Mouse (Mus musculus) megakaryocyte, embryonic 14.5 days (primary cell): Measurements from ENCODE around the gene Gm49322. TPM values are rescaled to one million over a fixed set of nuclear protein-coding genes. Genes with fewer than 3 reads are reported as not detected.

ENCODE experiments used
- H3K27me3 ChIP-seq: replicated peaks from 2 replicates; pipeline ENCODE3; 2012; ENCODE audit warnings: inconsistent platforms
- H3K36me3 ChIP-seq: replicated peaks from 2 replicates; pipeline ENCODE3; 2012; ENCODE audit warnings: low read length, inconsistent platforms, mixed read lengths
- H3K4me1 ChIP-seq: 2 replicates; pipeline ENCODE4 v1.6.1; 2012; ENCODE audit warnings: inconsistent platforms
- H3K4me3 ChIP-seq: replicated peaks from 2 replicates; pipeline ENCODE3; 2012; ENCODE audit warnings: moderate library complexity, mild to moderate bottlenecking, inconsistent platforms
- H3K9me3 ChIP-seq: 2 replicates; pipeline ENCODE4 v1.6.1; 2012; ENCODE audit warnings: inconsistent platforms
- FLI1 ChIP-seq: IDR thresholded peaks from 2 replicates; pipeline ENCODE4 v1.6.1; 2012; ENCODE audit warnings: low read length, inconsistent platforms, mixed read lengths
- GATA1 ChIP-seq: IDR thresholded peaks from 3 replicates; pipeline ENCODE4 v1.6.1; 2012; ENCODE audit warnings: mixed read lengths, low read length, inconsistent platforms, borderline replicate concordance
- polyA plus RNA-seq: library from polyadenylated mRNA; stranded (reverse); fragments of >175 nt; gene quantifications from 2 replicates; pipeline ENCODE4 v1.2.3, GENCODE M21; 2012; ENCODE audit warnings: low replicate concordance; ENCODE audit not compliant: insufficient read depth

The Gm49322 gene
- polyA plus RNA-seq, 1 experiment = not detected

DNA sequence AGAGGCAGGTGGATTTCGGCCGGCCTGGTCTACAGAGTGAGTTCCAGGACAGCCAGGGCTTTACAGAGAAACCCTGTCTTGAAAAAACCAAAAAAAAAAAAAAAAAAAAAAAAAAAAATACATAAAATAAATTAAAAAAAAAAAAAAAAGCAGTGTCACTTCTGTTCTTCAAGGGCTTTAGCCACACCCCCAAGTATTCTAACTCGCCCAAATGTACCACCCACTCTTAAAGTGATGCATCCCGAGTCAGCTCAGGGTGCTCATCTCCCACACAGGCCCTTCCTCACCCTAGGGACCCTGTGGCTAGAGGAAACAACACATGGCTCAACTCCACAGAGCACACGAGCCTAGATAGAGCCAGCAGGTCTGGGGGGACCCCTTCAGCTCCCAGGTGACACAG lies 22.8 kb upstream of the Gm49322 start:
- H3K4me1 ChIP-seq = peaks cover 89% of the 10 kb centered on the region
- no peaks in the 10 kb centered on the region for H3K27me3 ChIP-seq
- TF ChIP-seq GATA1 (no peak), FLI1 (no peak)
- H3K36me3 ChIP-seq = peaks cover 62% of the 10 kb centered on the region
- H3K9me3 ChIP-seq = no peaks in the 10 kb centered on the region
- no peak overlapping the region for H3K4me3 ChIP-seq

DNA sequence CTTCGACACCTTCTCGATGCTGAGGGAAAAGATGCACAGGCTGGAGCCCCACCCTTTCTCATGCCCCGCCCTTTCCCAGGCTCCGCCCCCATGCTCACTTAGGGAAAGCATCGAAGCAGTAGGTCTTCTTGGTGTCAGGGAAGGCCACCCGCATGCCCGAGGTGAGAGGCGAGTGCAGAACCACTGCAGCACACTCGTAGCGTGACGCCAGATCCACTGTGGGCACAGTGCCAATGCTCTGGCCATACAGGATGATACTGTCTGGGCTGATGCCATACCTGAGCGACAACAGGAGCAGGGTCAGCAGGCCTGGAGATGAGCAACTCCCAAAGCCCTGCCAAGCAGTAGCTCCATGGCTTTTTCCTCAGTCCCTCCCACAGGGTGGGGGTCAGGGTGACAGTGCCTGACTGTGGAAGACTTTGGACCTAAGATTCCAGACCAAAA lies 21.8 kb upstream of the Gm49322 start:
- H3K4me1 ChIP-seq = peaks cover 89% of the 10 kb centered on the region

DNA sequence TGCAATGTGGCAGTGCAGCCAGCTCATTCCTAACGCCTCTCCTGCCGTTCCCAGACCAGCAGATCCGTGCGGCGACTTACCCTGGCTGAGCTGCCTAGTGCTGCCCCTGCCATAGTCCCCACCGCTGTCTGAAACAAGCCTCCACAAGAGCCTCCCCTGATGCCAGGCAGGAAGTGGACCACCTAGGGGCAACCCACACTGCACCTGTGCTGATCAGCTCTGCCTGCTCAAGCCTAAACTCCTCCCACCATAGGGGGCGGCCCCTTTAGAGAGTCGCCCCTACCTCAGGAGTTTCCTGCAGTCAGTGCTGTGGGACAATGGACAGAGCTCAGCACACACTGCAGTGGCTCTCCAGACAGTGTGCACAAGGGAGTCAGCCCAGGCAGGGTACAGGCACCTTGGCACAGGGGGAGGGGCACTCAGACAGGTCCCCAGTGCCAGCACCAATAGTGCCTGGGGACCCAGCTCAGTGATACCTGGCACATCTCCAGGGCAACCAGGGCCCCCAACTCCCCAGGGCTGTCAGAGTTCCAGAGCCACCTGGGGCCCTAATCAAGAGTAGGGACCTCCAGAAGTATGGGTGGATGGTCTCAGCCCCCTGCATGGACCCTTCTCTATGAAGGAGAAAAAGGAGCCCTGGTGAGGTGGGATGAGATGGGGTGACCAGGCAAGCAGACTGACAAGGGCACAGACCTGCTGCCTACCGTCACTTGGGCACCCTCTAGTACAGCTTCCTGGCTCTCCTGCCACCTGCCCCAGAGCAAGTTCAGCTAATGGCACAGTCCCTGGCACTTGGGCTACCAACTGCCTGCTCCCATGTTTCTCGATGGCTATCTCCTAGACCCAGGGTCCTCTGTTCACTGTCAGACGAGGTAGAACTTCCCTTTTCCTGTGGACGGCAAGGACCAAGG lies 20.9 kb upstream of the Gm49322 start:
- no peaks in the 10 kb centered on the region for H3K9me3 ChIP-seq
- peaks cover 62% of the 10 kb centered on the region for H3K36me3 ChIP-seq
- H3K4me1 ChIP-seq = peaks cover 87% of the 10 kb centered on the region
- H3K27me3 ChIP-seq = no peaks in the 10 kb centered on the region
- H3K4me3 ChIP-seq = no peak overlapping the region
- TF ChIP-seq FLI1 (no peak), GATA1 (no peak)

More for the DNA sequence above, 21.8 kb upstream of the Gm49322 start:
- Histone ChIP-seq H3K9me3 (no peaks in the 10 kb centered on the region), H3K36me3 (peaks cover 62% of the 10 kb centered on the region), H3K4me3 (peak overlapping the region; percentile 20), H3K27me3 (no peaks in the 10 kb centered on the region)
- TF ChIP-seq GATA1 (no peak), FLI1 (no peak)

DNA sequence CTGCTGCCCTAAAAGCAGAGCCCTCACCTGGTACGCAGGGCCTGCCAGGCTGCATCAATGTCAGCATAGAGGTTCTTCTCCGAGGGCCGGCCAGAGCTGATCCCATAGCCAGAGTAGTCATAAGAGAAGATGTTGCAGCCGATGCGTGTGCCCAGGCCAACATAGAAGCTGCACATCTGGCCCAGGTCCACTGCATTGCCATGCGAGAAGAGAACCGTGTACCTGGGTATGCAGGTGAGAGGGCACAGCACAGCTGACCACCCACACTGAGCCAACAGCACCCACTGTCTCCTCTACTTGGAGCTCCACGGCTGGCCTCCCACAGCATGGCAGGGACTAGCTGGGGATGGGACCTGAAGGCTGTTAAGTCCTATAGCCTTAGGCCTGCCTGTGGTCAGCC lies 20.2 kb upstream of the Gm49322 start:
- Histone ChIP-seq H3K4me1 (peaks cover 89% of the 10 kb centered on the region), H3K4me3 (no peak overlapping the region), H3K27me3 (no peaks in the 10 kb centered on the region), H3K36me3 (peaks cover 62% of the 10 kb centered on the region), H3K9me3 (no peaks in the 10 kb centered on the region)
- TF ChIP-seq FLI1 (no peak), GATA1 (no peak)

DNA sequence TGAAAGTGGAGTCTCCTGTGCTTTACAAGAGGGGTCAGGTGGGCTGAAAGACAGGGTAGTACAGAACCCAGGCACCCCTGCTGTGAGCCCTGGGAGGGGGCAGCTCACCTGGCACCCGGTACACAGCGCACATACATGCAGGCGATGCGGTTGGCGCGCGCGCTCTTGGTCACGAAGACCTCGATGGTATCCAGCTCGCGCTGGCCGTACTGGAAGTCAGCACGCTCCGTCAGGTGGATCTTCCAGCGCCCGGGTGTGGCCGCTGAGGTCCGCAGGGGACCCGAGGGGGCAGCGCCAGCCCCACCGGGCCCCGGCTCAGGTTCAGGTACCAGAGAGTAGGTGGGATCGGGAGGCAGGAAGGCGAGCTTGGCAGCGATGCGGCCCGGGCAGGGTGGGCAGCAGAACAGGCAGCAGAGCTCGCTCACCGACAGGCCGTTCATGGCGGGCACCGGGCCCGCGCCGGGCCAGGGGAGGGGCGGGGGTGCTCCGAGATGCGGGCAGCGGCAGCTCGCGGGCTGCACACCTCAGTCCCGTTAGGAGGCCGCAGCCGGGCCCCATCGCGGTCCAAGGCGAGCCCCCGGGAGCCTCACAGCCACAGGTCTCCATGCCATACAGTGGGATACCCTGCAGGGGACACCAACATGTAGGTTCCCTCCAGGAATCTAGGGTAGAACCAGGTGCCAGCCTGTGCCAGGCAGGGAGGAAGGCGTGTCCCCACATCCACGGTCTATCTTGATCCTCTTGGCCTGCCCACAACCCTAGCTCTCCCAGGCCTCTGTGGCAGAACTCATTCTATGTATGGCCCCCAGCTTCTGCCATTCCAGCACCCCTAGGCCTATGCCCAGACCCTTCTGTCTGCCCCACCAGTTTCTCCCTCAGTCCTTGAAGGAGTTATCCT lies 19.2 kb upstream of the Gm49322 start:
- H3K27me3 ChIP-seq = no peaks in the 10 kb centered on the region
- TF ChIP-seq GATA1 (no peak), FLI1 (no peak)
- peaks cover 53% of the 10 kb centered on the region for H3K36me3 ChIP-seq
- peaks cover 85% of the 10 kb centered on the region for H3K4me1 ChIP-seq
- H3K9me3 ChIP-seq = no peaks in the 10 kb centered on the region
- no peak overlapping the region for H3K4me3 ChIP-seq

DNA sequence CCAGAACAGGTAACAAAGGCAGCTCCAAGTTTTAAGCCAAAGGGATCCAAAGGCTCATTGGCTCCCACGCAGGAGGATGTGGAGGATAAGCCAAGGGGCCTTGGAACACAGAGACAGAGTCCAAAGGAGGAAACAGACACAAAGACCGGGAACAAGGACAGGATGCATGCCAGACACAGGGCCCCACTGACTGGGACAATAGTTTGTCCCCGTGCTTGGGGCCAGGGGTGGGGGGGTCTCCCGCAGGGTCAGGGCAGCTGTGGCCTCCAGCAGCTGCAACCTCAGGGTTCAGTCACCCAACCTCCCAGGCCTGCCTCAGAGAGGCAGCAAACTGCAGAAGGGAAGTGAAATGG lies 18.5 kb upstream of the Gm49322 start:
- Histone ChIP-seq H3K4me1 (peaks cover 79% of the 10 kb centered on the region), H3K36me3 (peaks cover 48% of the 10 kb centered on the region), H3K4me3 (no peak overlapping the region), H3K27me3 (no peaks in the 10 kb centered on the region), H3K9me3 (no peaks in the 10 kb centered on the region)
- TF ChIP-seq GATA1 (no peak), FLI1 (no peak)

DNA sequence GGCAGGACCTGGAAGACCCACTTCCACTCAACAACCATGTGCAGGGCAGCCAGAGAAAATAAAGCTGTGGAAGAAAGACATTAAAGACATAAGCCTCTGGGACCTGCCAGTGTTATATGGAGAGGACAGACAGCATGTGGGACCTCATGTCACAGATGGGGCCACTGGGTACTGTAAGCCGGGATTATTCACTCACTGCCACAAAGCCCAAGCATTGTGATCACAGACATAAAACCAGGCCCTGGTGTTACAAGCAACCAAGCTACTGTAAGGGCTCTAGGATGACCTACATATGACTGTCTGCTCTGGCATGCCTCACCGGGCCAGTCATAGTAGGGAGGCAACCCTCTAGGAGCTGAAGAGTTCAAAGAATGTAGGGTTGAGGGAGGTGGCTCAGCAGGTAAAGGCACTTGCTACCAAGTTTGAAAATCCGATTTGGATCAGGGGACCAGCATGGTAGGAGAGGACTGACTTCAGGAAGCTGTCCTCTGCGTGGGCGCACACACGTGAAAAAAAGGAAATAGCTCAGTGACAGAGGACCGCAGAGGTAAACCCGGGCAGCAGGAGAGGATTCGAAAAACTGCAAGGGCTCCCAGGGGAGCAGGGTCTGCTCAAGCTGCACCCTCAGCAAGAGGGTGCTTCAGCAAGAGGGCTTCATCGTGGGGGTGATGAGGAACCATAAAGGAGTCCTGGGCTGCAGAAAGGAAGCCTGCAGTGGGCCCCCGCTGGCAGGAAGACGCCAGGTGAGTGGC lies 16.5 kb upstream of the Gm49322 start:
- Histone ChIP-seq H3K27me3 (no peaks in the 10 kb centered on the region), H3K4me1 (peaks cover 61% of the 10 kb centered on the region), H3K4me3 (peak overlapping the region; percentile 100), H3K36me3 (peaks cover 30% of the 10 kb centered on the region), H3K9me3 (no peaks in the 10 kb centered on the region)
- TF ChIP-seq GATA1 (no peak), FLI1 (no peak)

DNA sequence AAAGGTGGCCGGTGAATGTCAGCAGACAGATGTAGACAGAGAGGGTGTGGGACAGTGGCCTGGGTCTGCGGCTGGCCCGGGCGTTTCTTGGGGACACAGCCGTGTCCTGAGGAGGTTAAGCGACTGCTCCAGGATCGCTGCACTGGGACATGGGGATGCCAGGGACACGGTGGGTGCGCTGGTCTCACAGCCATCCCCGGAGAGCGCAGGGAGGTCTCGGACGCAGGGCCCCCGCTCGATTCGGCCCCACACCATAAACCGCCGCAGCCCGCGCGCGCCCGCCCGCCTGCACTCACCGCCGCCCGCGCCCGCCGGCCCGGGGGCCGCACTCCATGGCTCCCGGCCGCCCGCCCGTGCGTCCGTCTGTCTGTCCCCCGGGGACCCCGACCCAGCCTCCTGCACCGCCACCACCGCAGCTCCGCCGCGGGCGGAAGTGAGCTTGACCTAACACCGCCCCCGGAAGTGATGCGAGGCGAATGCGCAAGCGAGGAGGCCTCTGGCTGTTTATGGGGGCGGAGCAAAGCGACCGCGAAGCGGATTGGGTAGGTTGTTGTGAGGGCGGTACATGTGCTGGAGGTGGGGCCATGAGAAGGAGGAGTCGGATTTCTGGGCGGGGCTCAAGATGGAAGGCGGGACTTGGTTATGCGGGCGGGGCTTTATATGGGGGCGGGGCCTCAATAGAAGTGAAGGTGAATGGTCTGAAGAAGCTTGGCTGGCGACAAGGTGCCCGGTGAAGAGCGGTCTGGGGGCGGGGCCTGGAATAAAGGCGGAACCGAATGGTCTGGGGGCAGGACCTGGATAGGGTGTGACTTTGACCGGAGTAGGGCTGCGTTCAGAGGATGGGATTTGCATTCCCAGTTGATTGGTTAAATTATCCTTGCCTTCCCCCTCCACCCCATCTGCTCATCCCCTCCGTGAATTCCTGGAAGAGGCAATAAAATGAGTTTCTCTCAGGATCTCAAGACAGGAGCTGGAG lies 15.7 kb upstream of the Gm49322 start, which contains the start of gene Abhd17a:
Gene Abhd17a (minus strand): TSS at position 463 of the 976 bp plus-strand sequence.
- Histone ChIP-seq H3K9me3 (no peaks in the 10 kb centered on the region), H3K4me3 (peak within 1 kb of the TSS; percentile 100), H3K27me3 (no peaks in the 10 kb centered on the region), H3K4me1 (peaks cover 52% of the 10 kb centered on the region), H3K36me3 (peaks cover 21% of the 10 kb centered on the region)
- no peak for TF ChIP-seq GATA1
- peak; percentile 47; the same call in 1 of the 2 replicates for TF ChIP-seq FLI1
